Mouse (Mus musculus): Measurements from ENCODE around the gene Doc2a.

Gene Doc2a

GRCm38 (mm10) chr7:126847116-126847420, at the start of gene Doc2a:
Doc2a (plus strand) TSS chr7:126847416.
- no peak for DNase-seq (ENCODE audit: low spot score)

- no peak for DNase-seq (ENCODE audit: low spot score)
These were observed 48.8 kb upstream of the Doc2a start for GRCm38 (mm10) chr7:126798127-126799049.

- peak; percentile 93 for DNase-seq (ENCODE audit: low spot score)
These were observed 48.2 kb upstream of the Doc2a start for GRCm38 (mm10) chr7:126799050-126799467.

GRCm38 (mm10) chr7:126799468-126800268, 47.5 kb upstream of the Doc2a start:
- peak; percentile 47 for DNase-seq (ENCODE audit: low spot score)

- DNase-seq (ENCODE audit: low spot score): no peak
These were observed 46.8 kb upstream of the Doc2a start for GRCm38 (mm10) chr7:126800269-126801056.

- DNase-seq (ENCODE audit: low spot score): no peak
These were observed 46.2 kb upstream of the Doc2a start for GRCm38 (mm10) chr7:126801057-126801422.

GRCm38 (mm10) chr7:126802134-126802889, 44.9 kb upstream of the Doc2a start:
- no peak for DNase-seq (ENCODE audit: low spot score)

GRCm38 (mm10) chr7:126803181-126803580, 44.0 kb upstream of the Doc2a start:
- DNase-seq (ENCODE audit: low spot score): no peak

GRCm38 (mm10) chr7:126803751-126804150, 43.5 kb upstream of the Doc2a start:
- no peak for DNase-seq (ENCODE audit: low spot score)

- DNase-seq (ENCODE audit: low spot score): no peak
These were observed 40.3 kb upstream of the Doc2a start for GRCm38 (mm10) chr7:126806956-126807355.

GRCm38 (mm10) chr7:126807405-126807804, 39.8 kb upstream of the Doc2a start:
- DNase-seq (ENCODE audit: low spot score): no peak

GRCm38 (mm10) chr7:126808703-126809455, 38.3 kb upstream of the Doc2a start:
- peak; percentile 53 for DNase-seq (ENCODE audit: low spot score)

GRCm38 (mm10) chr7:126809723-126810369, 37.4 kb upstream of the Doc2a start:
- no peak for DNase-seq (ENCODE audit: low spot score)

GRCm38 (mm10) chr7:126815726-126816222, 31.4 kb upstream of the Doc2a start:
- no peak for DNase-seq (ENCODE audit: low spot score)

- DNase-seq (ENCODE audit: low spot score): no peak
These were observed 30.7 kb upstream of the Doc2a start for GRCm38 (mm10) chr7:126816494-126816893.

- DNase-seq (ENCODE audit: low spot score): no peak
These were observed 29.6 kb upstream of the Doc2a start for GRCm38 (mm10) chr7:126817595-126817994.

- no peak for DNase-seq (ENCODE audit: low spot score)
These were observed 28.4 kb upstream of the Doc2a start for GRCm38 (mm10) chr7:126818818-126819217.

- no peak for DNase-seq (ENCODE audit: low spot score)
These were observed 25.2 kb upstream of the Doc2a start for GRCm38 (mm10) chr7:126821835-126822511.

GRCm38 (mm10) chr7:126822741-126823140, 24.5 kb upstream of the Doc2a start:
- no peak for DNase-seq (ENCODE audit: low spot score)

Measured in urinary bladder, postnatal 10 days (tissue).